Mouse (Mus musculus): ENCODE data around the gene Porcn.

- TF ChIP-seq CTCF (IDR thresholded peaks at IDR 0.05; ENCODE audit: low read depth, low read length) (no peak), TAL1 (conservative IDR thresholded peaks at IDR 0.05; ENCODE audit: low read depth, low read length) (no peak), GATA1 (IDR thresholded peaks at IDR 0.05; ENCODE audit: borderline replicate concordance, low read length) (no peak)
Observed at GRCm38 (mm10) chrX:8207224-8207623, 899 bp upstream of the Porcn start.

Data from G1E (cell line).